Mouse (Mus musculus) neural tube, embryonic 11.5 days (tissue): ENCODE measurements at regions not wholly inside any gene's neighbourhood (a gene's known extent, or its start where the extent isn't known, plus 50 kb on each side); places are given as distances from the start of the nearest gene placed in this dataset.

Experiments used
- ATAC-seq: fragments of 200-750 bp; cut with Nextera tagmentation; 2 replicates; pipeline ENCODE4 v1.8.0; 2017; ENCODE audit warnings: moderate number of reproducible peaks, mild to moderate bottlenecking, moderate TSS enrichment, moderate library complexity; ENCODE audit not compliant: insufficient read depth, low FRiP score, low TSS enrichment
- DNase-seq: peaks from one replicate; pipeline ENCODE4 v3.0.0-alpha.2; 2015; ENCODE audit warnings: low spot score
- H3K27ac ChIP-seq: fragments of 300-500 bp; sonication (generic); 2 replicates; pipeline ENCODE4 v1.5.1; 2014; ENCODE audit warnings: low read depth, mild to moderate bottlenecking, low read length
- H3K27me3 ChIP-seq: fragments of 300-500 bp; sonication (generic); 2 replicates; pipeline ENCODE4 v1.6.1; 2014; ENCODE audit warnings: mild to moderate bottlenecking, low read length, mixed read lengths; ENCODE audit not compliant: control insufficient read depth, insufficient read depth
- H3K36me3 ChIP-seq: fragments of 300-500 bp; sonication (generic); 2 replicates; pipeline ENCODE4 v1.6.1; 2014; ENCODE audit warnings: mild to moderate bottlenecking, low read length, moderate library complexity, mixed read lengths; ENCODE audit not compliant: control insufficient read depth, insufficient read depth
- H3K4me1 ChIP-seq: fragments of 300-500 bp; sonication (generic); 2 replicates; pipeline ENCODE4 v1.6.1; 2014; ENCODE audit warnings: low read length, mixed read lengths; ENCODE audit not compliant: control insufficient read depth, insufficient read depth
- H3K4me2 ChIP-seq: fragments of 300-500 bp; sonication (generic); 2 replicates; pipeline ENCODE4 v1.6.1; 2014; ENCODE audit warnings: low read depth, mild to moderate bottlenecking, moderate library complexity
- H3K4me3 ChIP-seq: fragments of 300-500 bp; sonication (generic); 2 replicates; pipeline ENCODE4 v1.5.1; 2014; ENCODE audit warnings: low read depth, low read length
- H3K9ac ChIP-seq: fragments of 300-500 bp; sonication (generic); 2 replicates; pipeline ENCODE4 v1.6.1; 2014; ENCODE audit warnings: mild to moderate bottlenecking, low read length
- H3K9me3 ChIP-seq: fragments of 300-500 bp; sonication (generic); 2 replicates; pipeline ENCODE4 v1.6.1; 2016; ENCODE audit warnings: low read length; ENCODE audit not compliant: control insufficient read depth
- WGBS: fragments of 180-500 bp; shearing (Covaris S2); extraction: QIAGEN DNeasy Blood & Tissue Kit; methylation state at CpG from one replicate; pipeline ENCODE4 v1.1.7; 2014; 5-methylcytosine and 5-hydroxymethylcytosine counted together

GRCm38 (mm10) chr1:128789567-128790335 is 197.7 kb upstream of the Cxcr4 start:
- Histone ChIP-seq H3K27me3 (no peaks in the 10 kb centered on the region), H3K9ac (no peak overlapping the region), H3K4me2 (no peak overlapping the region), H3K36me3 (no peaks in the 10 kb centered on the region), H3K27ac (no peak overlapping the region), H3K4me3 (no peak overlapping the region), H3K9me3 (no peaks in the 10 kb centered on the region; the same call in 1 of the 2 replicates), H3K4me1 (no peaks in the 10 kb centered on the region)
- WGBS = 52% methylated on average over 3 of the region's 3 CpGs
- ATAC-seq (no peak), DNase-seq (no peak)

- H3K4me3 ChIP-seq = no peak overlapping the region
- no peak for DNase-seq
- no peaks in the 10 kb centered on the region for H3K4me1 ChIP-seq
- 44% methylated on average over 6 of the region's 6 CpGs for WGBS
- H3K36me3 ChIP-seq = no peaks in the 10 kb centered on the region
- no peak overlapping the region for H3K9ac ChIP-seq
- no peak overlapping the region for H3K27ac ChIP-seq
- H3K9me3 ChIP-seq = no peaks in the 10 kb centered on the region; the same call in 1 of the 2 replicates
- no peak overlapping the region for H3K4me2 ChIP-seq
- ATAC-seq = no peak
- H3K27me3 ChIP-seq = no peaks in the 10 kb centered on the region
These were observed 196.1 kb upstream of the Cxcr4 start for GRCm38 (mm10) chr1:128788227-128788626.

GRCm38 (mm10) chr1:128786941-128787569 is 195.0 kb upstream of the Cxcr4 start:
- no peak for ATAC-seq
- Histone ChIP-seq H3K36me3 (no peaks in the 10 kb centered on the region), H3K4me3 (no peak overlapping the region), H3K4me1 (no peaks in the 10 kb centered on the region), H3K9ac (no peak overlapping the region), H3K27ac (no peak overlapping the region), H3K27me3 (no peaks in the 10 kb centered on the region), H3K9me3 (no peaks in the 10 kb centered on the region; the same call in 1 of the 2 replicates), H3K4me2 (no peak overlapping the region)
- no peak for DNase-seq
- 88% methylated on average over 14 of the region's 14 CpGs for WGBS

- H3K9ac ChIP-seq = no peak overlapping the region
- DNase-seq = no peak
- H3K27me3 ChIP-seq = no peaks in the 10 kb centered on the region
- no peak for ATAC-seq
- no peaks in the 10 kb centered on the region for H3K36me3 ChIP-seq
- no peak overlapping the region for H3K4me3 ChIP-seq
- WGBS = 75% methylated on average over 2 of the region's 2 CpGs
- H3K9me3 ChIP-seq = no peaks in the 10 kb centered on the region; the same call in 1 of the 2 replicates
- no peaks in the 10 kb centered on the region for H3K4me1 ChIP-seq
- no peak overlapping the region for H3K4me2 ChIP-seq
- no peak overlapping the region for H3K27ac ChIP-seq
These were observed 190.2 kb upstream of the Cxcr4 start for GRCm38 (mm10) chr1:128782286-128782685.

- DNase-seq = no peak
- ATAC-seq = no peak
- no peak overlapping the region for H3K9ac ChIP-seq
- H3K4me3 ChIP-seq = no peak overlapping the region
- no peaks in the 10 kb centered on the region for H3K27me3 ChIP-seq
- no peak overlapping the region for H3K27ac ChIP-seq
- H3K4me2 ChIP-seq = no peak overlapping the region
- H3K4me1 ChIP-seq = no peaks in the 10 kb centered on the region
- WGBS = 82% methylated on average over 7 of the region's 7 CpGs
- H3K9me3 ChIP-seq = no peaks in the 10 kb centered on the region; the same call in 1 of the 2 replicates
- H3K36me3 ChIP-seq = no peaks in the 10 kb centered on the region
These were observed 189.8 kb upstream of the Cxcr4 start for GRCm38 (mm10) chr1:128781871-128782270.

GRCm38 (mm10) chr1:128781311-128781710 is 189.2 kb upstream of the Cxcr4 start:
- 93% methylated on average over 4 of the region's 4 CpGs for WGBS
- DNase-seq = no peak
- H3K9me3 ChIP-seq = no peaks in the 10 kb centered on the region; the same call in 1 of the 2 replicates

GRCm38 (mm10) chr1:128779586-128780158 is 187.6 kb upstream of the Cxcr4 start:
- ATAC-seq (no peak), DNase-seq (no peak)
- no peak overlapping the region for H3K9ac ChIP-seq
- no peak overlapping the region for H3K27ac ChIP-seq
- no peak overlapping the region for H3K4me2 ChIP-seq
- H3K36me3 ChIP-seq = no peaks in the 10 kb centered on the region
- H3K4me1 ChIP-seq = no peaks in the 10 kb centered on the region
- 82% methylated on average over 4 of the region's 5 CpGs for WGBS
- no peaks in the 10 kb centered on the region for H3K27me3 ChIP-seq
- H3K4me3 ChIP-seq = no peak overlapping the region
- H3K9me3 ChIP-seq = no peaks in the 10 kb centered on the region

More at GRCm38 (mm10) chr1:128781311-128781710, 189.2 kb upstream of the Cxcr4 start:
- H3K4me1 ChIP-seq = no peaks in the 10 kb centered on the region
- H3K27ac ChIP-seq = no peak overlapping the region
- H3K4me3 ChIP-seq = no peak overlapping the region
- H3K36me3 ChIP-seq = no peaks in the 10 kb centered on the region
- H3K27me3 ChIP-seq = no peaks in the 10 kb centered on the region
- no peak overlapping the region for H3K9ac ChIP-seq
- no peak overlapping the region for H3K4me2 ChIP-seq
- ATAC-seq = no peak

GRCm38 (mm10) chr1:128772440-128772839 is 180.3 kb upstream of the Cxcr4 start:
- Histone ChIP-seq H3K27me3 (no peaks in the 10 kb centered on the region), H3K27ac (no peak overlapping the region), H3K4me2 (no peak overlapping the region), H3K4me3 (no peak overlapping the region), H3K36me3 (no peaks in the 10 kb centered on the region), H3K9me3 (no peaks in the 10 kb centered on the region), H3K9ac (no peak overlapping the region), H3K4me1 (no peaks in the 10 kb centered on the region)
- no peak for DNase-seq
- no peak for ATAC-seq
- WGBS = 84% methylated on average over 3 of the region's 3 CpGs
